Mouse (Mus musculus): Measurements from ENCODE around the gene Pigb.

Pigb gene

GRCm38 (mm10) chr9:73045711-73046110 lies 5.5 kb upstream of the Pigb start:
- DNase-seq (ENCODE audit: low read depth, low spot score) = no peak

- DNase-seq (ENCODE audit: low read depth, low spot score) = peak; percentile 21
These were observed 5.0 kb upstream of the Pigb start for GRCm38 (mm10) chr9:73045204-73045603.

- peak; percentile 87 for DNase-seq (ENCODE audit: low read depth, low spot score)
These were observed 4.2 kb upstream of the Pigb start, which contains the start of gene Rab27a for GRCm38 (mm10) chr9:73044146-73045079. Gene Rab27a, plus strand, starts transcription at chr9:73044854.

GRCm38 (mm10) chr9:73039222-73039945 lies 794 bp downstream of the Pigb start:
- peak; percentile 92 for DNase-seq (ENCODE audit: low read depth, low spot score)

GRCm38 (mm10) chr9:73033406-73033805 lies 6.8 kb downstream of the Pigb start:
- DNase-seq (ENCODE audit: low read depth, low spot score) = no peak

GRCm38 (mm10) chr9:73031421-73031820 lies 8.8 kb downstream of the Pigb start:
- no peak for DNase-seq (ENCODE audit: low read depth, low spot score)

GRCm38 (mm10) chr9:73030443-73030842 lies 9.7 kb downstream of the Pigb start:
- no peak for DNase-seq (ENCODE audit: low read depth, low spot score)

- peak; percentile 56 for DNase-seq (ENCODE audit: low read depth, low spot score)
These were observed 14.2 kb downstream of the Pigb start for GRCm38 (mm10) chr9:73025818-73026636.

GRCm38 (mm10) chr9:73020566-73021097 lies 19.5 kb downstream of the Pigb start:
- no peak for DNase-seq (ENCODE audit: low read depth, low spot score)

- DNase-seq (ENCODE audit: low read depth, low spot score) = no peak
These were observed 20.3 kb downstream of the Pigb start for GRCm38 (mm10) chr9:73019841-73020240.

GRCm38 (mm10) chr9:73014724-73015123 lies 25.5 kb downstream of the Pigb start:
- no peak for DNase-seq (ENCODE audit: low read depth, low spot score)

- no peak for DNase-seq (ENCODE audit: low read depth, low spot score)
These were observed 27.5 kb downstream of the Pigb start for GRCm38 (mm10) chr9:73012629-73013028.

GRCm38 (mm10) chr9:73008384-73008783 lies 31.8 kb downstream of the Pigb start:
- no peak for DNase-seq (ENCODE audit: low read depth, low spot score)

- DNase-seq (ENCODE audit: low read depth, low spot score) = no peak
These were observed 34.0 kb downstream of the Pigb start for GRCm38 (mm10) chr9:73006175-73006574.

GRCm38 (mm10) chr9:73005106-73005505 lies 35.1 kb downstream of the Pigb start:
- DNase-seq (ENCODE audit: low read depth, low spot score) = no peak

GRCm38 (mm10) chr9:73004076-73004475 lies 36.1 kb downstream of the Pigb start:
- no peak for DNase-seq (ENCODE audit: low read depth, low spot score)

- no peak for DNase-seq (ENCODE audit: low read depth, low spot score)
These were observed 38.0 kb downstream of the Pigb start for GRCm38 (mm10) chr9:73002177-73002576.

GRCm38 (mm10) chr9:73001314-73002011 lies 38.7 kb downstream of the Pigb start:
- no peak for DNase-seq (ENCODE audit: low read depth, low spot score)

GRCm38 (mm10) chr9:73000487-73000886 lies 39.7 kb downstream of the Pigb start:
- DNase-seq (ENCODE audit: low read depth, low spot score) = no peak

GRCm38 (mm10) chr9:72996806-72997205 lies 43.4 kb downstream of the Pigb start:
- no peak for DNase-seq (ENCODE audit: low read depth, low spot score)

- DNase-seq (ENCODE audit: low read depth, low spot score) = no peak
These were observed 44.0 kb downstream of the Pigb start for GRCm38 (mm10) chr9:72996167-72996566.
